Mouse (Mus musculus): Measurements from ENCODE around the gene Chfr.

DNA sequence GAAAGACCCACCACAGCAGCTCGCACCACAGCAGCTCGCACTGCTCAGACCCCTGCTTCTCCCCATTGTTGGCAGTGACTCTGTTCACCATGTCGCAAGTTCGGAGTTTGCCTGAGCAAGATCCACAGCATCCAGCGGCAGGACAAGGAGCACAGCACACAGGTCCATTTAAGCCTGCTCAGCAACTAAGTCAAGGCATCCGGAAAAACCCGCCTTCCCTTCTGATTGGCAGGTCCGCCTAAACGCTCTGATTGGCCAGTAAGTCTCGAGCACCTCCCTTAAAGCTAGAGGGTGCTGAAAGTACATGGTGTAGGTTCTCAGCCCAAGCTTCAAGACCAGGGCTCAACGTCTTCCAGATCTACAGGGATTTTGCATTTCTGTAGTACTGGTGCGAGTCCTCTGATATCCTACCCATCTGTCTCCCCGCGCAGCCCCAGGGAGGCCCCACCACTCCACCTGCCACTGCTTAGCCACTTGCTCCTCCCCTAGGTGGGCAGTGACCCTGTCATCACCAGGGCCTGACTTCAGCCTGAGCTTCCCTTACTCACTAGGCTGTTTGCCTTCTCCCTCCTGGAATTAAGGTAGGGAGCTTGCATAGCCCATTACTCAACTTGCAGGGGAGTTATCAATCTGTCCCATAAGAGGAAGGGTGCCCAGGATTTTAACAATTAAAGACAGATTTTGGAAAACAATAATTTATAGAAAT, 49.3 kb upstream of the Chfr start:
- TF ChIP-seq CTCF (IDR thresholded peaks at IDR 0.05; ENCODE audit: extremely low read depth, insufficient read length, insufficient replicate concordance, low read depth, low read length) (no peak), POLR2A (IDR thresholded peaks at IDR 0.05; ENCODE audit: low read depth, low read length) (no peak)

Data from small intestine, adult 2 months (tissue).